34 mouse cellular contexts compared by ENCODE assay signal in the genomic region with DNA sequence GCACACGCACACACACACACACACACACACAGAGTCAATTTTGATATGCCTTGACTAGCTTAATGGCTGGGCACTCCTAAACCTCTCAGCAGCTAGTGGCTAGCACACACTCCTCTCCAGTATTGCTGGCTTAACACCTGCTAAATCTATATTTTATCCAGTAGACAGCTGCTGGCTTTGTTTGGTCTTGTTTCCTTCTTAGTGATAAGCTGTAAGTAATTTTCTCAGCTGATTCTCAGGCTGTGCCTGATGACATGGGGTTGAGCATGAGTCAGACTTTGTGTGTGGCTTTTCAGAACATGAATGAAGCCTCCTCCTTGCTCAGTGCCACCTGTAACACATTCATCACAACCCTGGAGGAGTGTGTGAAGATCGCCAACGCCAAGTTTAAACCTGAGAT. TPM values are rescaled to one million over a fixed set of nuclear protein-coding genes. Genes with fewer than 3 reads are reported as not detected.
DNase-seq lines count a peak whose midpoint lies in the region; ATAC-seq and TF ChIP-seq lines count a peak whose summit lies in the region.
"Had no signal": no experiment of that assay in that cellular context is flagged by ENCODE, and none has a peak within 500 bp of the region (broad histone marks: within the 10 kb centered on the region; RNA-seq: fewer than 3 reads in every experiment).

No protein-coding gene starts in this region.

- no peak overlapping the region for H3K4me3 ChIP-seq in stomach, embryonic 14.5 days (ENCODE audit: low read depth, low read length)
- H3K4me3 ChIP-seq in kidney, adult 2 months (ENCODE audit: insufficient read depth, low read depth, low read length) = no peak overlapping the region
- H3K4me3 ChIP-seq: heart, adult 2 months; heart, embryonic 13.5 days; hindbrain, embryonic 10.5 days; hindbrain, embryonic 15.5 days; kidney, embryonic 15.5 days; layer of hippocampus, adult 2 months; midbrain, embryonic 10.5 days; midbrain, embryonic 15.5 days; neural tube, embryonic 12.5 days had no signal

- H3K27me3 ChIP-seq in stomach, embryonic 14.5 days (ENCODE audit: control insufficient read depth, insufficient read depth, low read length) = no peaks in the 10 kb centered on the region
- no peaks in the 10 kb centered on the region for H3K27me3 ChIP-seq in kidney, adult 2 months (replicated peaks; ENCODE audit: control insufficient read depth, insufficient read depth, low read length)
- H3K27me3 ChIP-seq: heart, embryonic 13.5 days; hindbrain, embryonic 15.5 days; kidney, embryonic 15.5 days; midbrain, embryonic 15.5 days; neural tube, embryonic 12.5 days had no signal

- TF ChIP-seq POLR2A in kidney, adult 2 months (IDR thresholded peaks at IDR 0.05; ENCODE audit: low read depth, low read length) = no peak

- H3K4me2 ChIP-seq in stomach, embryonic 14.5 days (replicated peaks; ENCODE audit: low read depth, low read length) = no peak overlapping the region
- H3K4me2 ChIP-seq: heart, embryonic 13.5 days; hindbrain, embryonic 15.5 days; kidney, embryonic 15.5 days; midbrain, embryonic 15.5 days; neural tube, embryonic 12.5 days had no signal

- 75% methylated on average over 3 of the region's 3 CpGs for WGBS in stomach, embryonic 14.5 days
- 80% methylated on average over 3 of the region's 3 CpGs for WGBS in kidney, adult 2 months

- H3K9ac ChIP-seq in stomach, embryonic 14.5 days (replicated peaks; ENCODE audit: low read depth, low read length) = no peak overlapping the region
- H3K9ac ChIP-seq: heart, embryonic 13.5 days; hindbrain, embryonic 15.5 days; kidney, embryonic 15.5 days; liver, embryonic 14.5 days; midbrain, embryonic 15.5 days; neural tube, embryonic 12.5 days had no signal

- TF ChIP-seq CTCF in kidney, adult 2 months (conservative IDR thresholded peaks at IDR 0.05; ENCODE audit: insufficient read depth, insufficient read length, low read depth, low read length) = no peak

- peaks cover 46% of the 10 kb centered on the region; the same call in 1 of the 2 replicates for H3K36me3 ChIP-seq in stomach, embryonic 14.5 days (ENCODE audit: control insufficient read depth, insufficient read depth, low read length)
- H3K36me3 ChIP-seq in kidney, adult 2 months (ENCODE audit: control insufficient read depth, insufficient read depth, low read length) = no peaks in the 10 kb centered on the region; the same call in 1 of the 2 replicates

- no peaks in the 10 kb centered on the region for H3K9me3 ChIP-seq in stomach, embryonic 14.5 days (ENCODE audit: control insufficient read depth, low read depth, low read length)
- H3K9me3 ChIP-seq: heart, embryonic 13.5 days; hindbrain, embryonic 10.5 days; hindbrain, embryonic 15.5 days; kidney, embryonic 15.5 days; midbrain, embryonic 10.5 days; midbrain, embryonic 15.5 days; neural tube, embryonic 12.5 days had no signal

- no peak overlapping the region for H3K27ac ChIP-seq in stomach, embryonic 14.5 days (ENCODE audit: low read length)
- no peak overlapping the region for H3K27ac ChIP-seq in kidney, adult 2 months (ENCODE audit: insufficient read depth, low read depth, low read length)
- H3K27ac ChIP-seq: heart, adult 2 months; heart, embryonic 13.5 days; hindbrain, embryonic 10.5 days; hindbrain, embryonic 15.5 days; kidney, embryonic 15.5 days; layer of hippocampus, adult 2 months; liver, embryonic 14.5 days; macrophage; midbrain, embryonic 10.5 days; midbrain, embryonic 15.5 days; neural tube, embryonic 12.5 days had no signal

- H3K4me1 ChIP-seq in stomach, embryonic 14.5 days (ENCODE audit: control insufficient read depth, insufficient read depth, low read length) = no peaks in the 10 kb centered on the region
- H3K4me1 ChIP-seq in kidney, adult 2 months (ENCODE audit: control insufficient read depth, insufficient read depth, low read length) = no peaks in the 10 kb centered on the region
- H3K4me1 ChIP-seq: hindbrain, embryonic 15.5 days; kidney, embryonic 15.5 days; midbrain, embryonic 10.5 days; midbrain, embryonic 15.5 days; neural tube, embryonic 12.5 days had no signal

- peak; percentile 59 for ATAC-seq in frontal cortex, adult (ENCODE audit: low TSS enrichment)
- ATAC-seq in stomach, embryonic 14.5 days (ENCODE audit: insufficient number of reproducible peaks, insufficient read depth, low FRiP score, low read depth) = 0 out of 2 replicates have a peak, but pooled peaks have one; percentile 14
- ATAC-seq: CD4-positive, CD25-positive, alpha-beta regulatory T cell, adult 4 months; forebrain, embryonic 16.5 days; inflammation-experienced regulatory T-cells, adult 6 months; midbrain, embryonic 15.5 days had no signal

- DNase-seq in frontal cortex, postnatal 36 days (ENCODE audit: low spot score in 2 of 2) = no peak
- DNase-seq in right cerebral cortex, adult 18-20 months = peak; percentile 24
- no peak for DNase-seq in right cerebral cortex, postnatal 25 days
- no peak for DNase-seq in left cerebral cortex, adult 8-10 months (ENCODE audit: low spot score in 2 of 2)
- no peak for DNase-seq in kidney, adult 2 months
- DNase-seq: adrenal gland, postnatal 36 days; cerebellum, adult 2 months; cerebellum, postnatal 25 days; gastrocnemius, postnatal 14 days; heart, adult 2 months; heart, postnatal 10 days; kidney, adult 11 months; kidney, postnatal 36 days; left cerebral cortex, postnatal 4 days; liver; lung, adult 2 months; lung, postnatal 10 days; thymus, adult 18-20 months; thymus, postnatal 36 days had no signal

RNA-seq across cellular contexts. Expression of a gene that starts 11.9 kb away (rescaled TPM):
- 6.5 and 6.8 TPM in 2 replicates for polyA plus RNA-seq in stomach, embryonic 14.5 days (2014; fragmentation: Nextera tagmentation; extraction: Ambion mirVana)
- 10 to 100 TPM; 39.0 to 43.4 (median 40.7) TPM for total RNA-seq in left cerebral cortex, adult 8-10 months (2022)
- 22.3 and 23.9 TPM in 2 replicates for polyA plus RNA-seq in kidney, adult 2 months (2012; rRNA removed)

RNA-seq across cellular contexts. Expression of a gene that starts 14.1 kb away (rescaled TPM):
- polyA plus RNA-seq in stomach, embryonic 14.5 days (2014; fragmentation: Nextera tagmentation; extraction: Ambion mirVana) = 84.8 and 85.5 TPM in 2 replicates
- 1 to 10 TPM; 4.4 to 6.1 (median 5.8) TPM for total RNA-seq in left cerebral cortex, adult 8-10 months (2022)
- polyA plus RNA-seq in kidney, adult 2 months (2012; rRNA removed) = 2.9 and 4.0 TPM in 2 replicates

RNA-seq across cellular contexts. Expression of a gene that starts 38.7 kb away (rescaled TPM):
- polyA plus RNA-seq in stomach, embryonic 14.5 days (2014; fragmentation: Nextera tagmentation; extraction: Ambion mirVana) = 0.41 and 0.56 TPM in 2 replicates
- total RNA-seq in left cerebral cortex, adult 8-10 months (2022) = under 1 TPM in 1 of 4 experiments, not detected in 3; 0.46 TPM
- 1.1 and 1.2 TPM in 2 replicates for polyA plus RNA-seq in kidney, adult 2 months (2012; rRNA removed)
- total RNA-seq: gastrocnemius, postnatal 14 days; heart, adult 2 months had no signal
- polyA plus RNA-seq: CD4-positive, CD25-positive, alpha-beta regulatory T cell, adult 4 months; heart, embryonic 13.5 days; inflammation-experienced regulatory T-cells, adult 6 months; liver, embryonic 14.5 days; lung, adult 2 months had no signal

RNA-seq across cellular contexts. Expression of a gene that starts 39.2 kb away (rescaled TPM):
- polyA plus RNA-seq in stomach, embryonic 14.5 days (2014; fragmentation: Nextera tagmentation; extraction: Ambion mirVana) = 66.2 and 68.2 TPM in 2 replicates
- 10 to 100 TPM; 17.3 to 22.0 (median 18.9) TPM for total RNA-seq in left cerebral cortex, adult 8-10 months (2022)
- 15.3 and 17.0 TPM in 2 replicates for polyA plus RNA-seq in kidney, adult 2 months (2012; rRNA removed)

Comparison
In these comparisons a context has a peak if more than half of its experiments do, and no peak if none do; other contexts are left out.
1. RNA of a gene that starts 14.1 kb away (polyA plus RNA-seq): 84.8 to 85.5 TPM in stomach, embryonic 14.5 days; 2.9 to 4.0 TPM in kidney, adult 2 months; every median in the first group is over 10 times any median in the second.